Mouse (Mus musculus) lung, postnatal 0 days (tissue): ENCODE results near the gene Ptpn1.

ENCODE experiments used
- CTCF ChIP-seq: IDR thresholded peaks from 2 replicates; pipeline ENCODE4 v1.5.1; 2016; ENCODE audit warnings: antibody characterized with exemption, mild to moderate bottlenecking
- EP300 ChIP-seq: IDR thresholded peaks from 2 replicates; pipeline ENCODE4 v1.6.1; 2016; ENCODE audit warnings: antibody characterized with exemption, mild to moderate bottlenecking, control low read depth

DNA sequence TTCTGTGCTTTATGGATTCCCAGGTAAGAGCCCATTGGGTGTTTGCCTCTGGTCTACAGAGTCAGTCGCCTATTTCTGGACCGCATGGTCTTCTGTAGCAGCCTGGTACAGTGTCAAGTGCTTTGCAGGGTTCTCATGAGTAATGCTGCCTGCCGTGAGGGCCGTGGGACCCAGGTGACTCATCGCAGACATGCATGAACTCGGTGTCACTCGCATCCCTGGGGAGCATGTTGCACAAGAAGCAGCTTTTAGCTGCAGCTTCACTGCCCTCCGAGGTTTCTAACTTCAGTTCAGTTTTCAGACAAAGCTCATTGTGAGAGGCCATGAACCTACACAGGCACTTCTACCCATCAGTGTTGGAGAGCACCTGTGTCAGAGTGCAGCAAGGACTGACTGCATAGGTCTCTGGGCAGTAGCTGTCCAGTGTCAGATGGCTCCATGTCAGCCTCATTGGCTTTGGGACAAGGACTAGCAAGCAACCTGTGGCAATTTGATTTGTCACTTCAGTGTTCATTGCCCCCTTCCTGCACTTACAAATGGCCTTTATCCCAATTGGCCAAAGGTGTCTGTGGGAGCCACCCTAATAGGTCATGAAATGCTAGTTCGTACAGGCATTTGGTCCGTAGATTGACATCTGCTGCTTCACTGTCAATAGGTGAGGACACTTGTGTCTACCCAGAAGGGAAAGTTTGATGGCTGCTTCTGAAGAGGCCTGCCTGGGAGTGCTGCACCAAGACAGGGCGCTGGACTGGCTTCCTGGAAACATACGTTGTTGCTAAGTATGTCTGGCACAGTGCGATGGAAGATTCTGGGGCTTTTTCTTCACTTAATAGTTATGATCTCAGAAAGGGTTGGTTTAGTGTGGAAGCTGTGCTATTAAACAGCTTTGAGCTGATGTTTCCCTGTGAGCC, 19.7 kb downstream of the Ptpn1 start:
- TF ChIP-seq CTCF (no peak), EP300 (no peak)
